ENCODE assay signal across 1 mouse cellular context in the genomic region with DNA sequence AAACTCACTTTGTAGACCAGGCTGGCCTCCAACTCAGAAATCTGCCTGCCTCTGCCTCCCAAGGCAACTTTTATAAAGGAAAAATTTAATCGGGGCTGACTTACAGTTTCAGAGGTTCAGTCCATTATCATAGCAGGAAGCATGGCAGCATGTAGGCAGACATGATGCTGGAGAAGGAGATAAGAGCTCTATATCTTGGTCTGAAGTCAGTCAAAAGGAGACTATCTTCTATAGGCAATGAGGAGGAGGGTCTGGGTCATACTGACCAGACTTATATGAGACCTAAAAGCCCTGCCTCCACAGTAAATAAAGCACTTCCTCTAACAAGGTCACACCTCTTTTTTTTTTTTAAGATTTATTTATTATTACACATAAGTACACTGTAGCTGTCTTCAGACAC.
A peak's percentile ranks its signal among the peaks of the same experiment; 100 is the strongest.
TF ChIP-seq lines count a peak whose summit lies in the region.

No protein-coding gene starts in this region.

TF ChIP-seq in MEL, 35 proteins besides CTCF, POLR2A, EP300 and RAD21:
- TF ChIP-seq ZC3H11A (IDR thresholded peaks at IDR 0.05; ENCODE audit: low read depth, low read length) (no peak), ZNF384 (IDR thresholded peaks at IDR 0.05; ENCODE audit: low read depth, low read length) (peak; percentile 36; the same call in 1 of the 2 replicates), MEF2A (IDR thresholded peaks at IDR 0.05; ENCODE audit: extremely low read depth, insufficient replicate concordance, low read depth, low read length, poor library complexity, severe bottlenecking) (no peak), GATA1 (IDR thresholded peaks at IDR 0.05; ENCODE audit: low read depth, low read length) (peak; percentile 56; the same call in 1 of the 2 replicates), UBTF (IDR thresholded peaks at IDR 0.05; ENCODE audit: borderline replicate concordance, insufficient read depth, low read depth, low read length) (no peak), TCF12 (IDR thresholded peaks at IDR 0.05; ENCODE audit: low read depth, low read length) (peak; percentile 64; the same call in 1 of the 2 replicates), MAZ (IDR thresholded peaks at IDR 0.05; ENCODE audit: low read depth, low read length) (no peak)
